12 mouse cellular contexts compared by ENCODE assay signal in the genomic region with DNA sequence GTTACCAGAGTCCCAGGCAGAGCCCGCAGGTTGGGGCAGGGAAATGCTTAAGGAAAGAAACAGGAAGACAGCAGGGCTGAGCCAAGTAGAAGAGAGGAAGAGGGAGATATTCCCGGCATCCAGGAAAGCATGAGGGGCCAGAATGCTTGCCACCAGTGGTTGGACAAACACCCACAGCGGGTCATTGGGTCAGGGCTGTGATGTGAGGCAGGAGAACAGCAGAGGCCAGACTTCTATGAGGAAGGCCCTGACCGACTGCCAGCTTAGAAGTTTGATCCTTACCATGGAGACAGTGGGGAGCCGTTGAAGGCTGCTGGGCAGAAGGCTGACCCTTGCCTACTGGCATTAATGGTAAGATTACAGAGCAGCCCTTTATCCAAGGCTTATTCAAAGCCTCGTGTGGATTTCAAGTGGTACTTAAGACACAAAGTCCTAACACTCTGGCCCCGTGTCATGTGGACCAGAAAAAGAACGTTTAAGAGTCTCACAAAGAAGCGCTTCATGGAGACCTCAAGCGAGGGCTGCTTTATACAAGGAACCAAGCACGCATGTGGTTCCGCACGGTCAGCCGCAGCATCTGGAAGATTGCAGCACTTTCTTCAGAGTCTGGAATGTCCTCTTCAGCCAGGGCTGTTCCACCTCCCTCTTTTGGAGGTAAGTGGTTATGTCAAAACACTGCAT. TPM values are rescaled to one million over a fixed set of nuclear protein-coding genes. Genes with fewer than 3 reads are reported as not detected.
A peak's percentile ranks its signal among the peaks of the same experiment; 100 is the strongest.
DNase-seq lines count a peak whose midpoint lies in the region; ATAC-seq and TF ChIP-seq lines count a peak whose summit lies in the region.
"Had no signal": no experiment of that assay in that cellular context is flagged by ENCODE, and none has a peak within 500 bp of the region (broad histone marks: within the 10 kb centered on the region; RNA-seq: fewer than 3 reads in every experiment).

No protein-coding gene starts in this region.

- H3K36me3 ChIP-seq in hindbrain, embryonic 12.5 days = no peaks in the 10 kb centered on the region
- H3K36me3 ChIP-seq in hindbrain, embryonic 11.5 days (ENCODE audit: control insufficient read depth, insufficient read depth, low read length) = no peaks in the 10 kb centered on the region
- no peaks in the 10 kb centered on the region for H3K36me3 ChIP-seq in heart, postnatal 0 days (replicated peaks; ENCODE audit: control insufficient read depth, insufficient read depth, low read length)
- H3K36me3 ChIP-seq in lung, embryonic 14.5 days (ENCODE audit: insufficient read depth) = peaks cover 15% of the 10 kb centered on the region; the same call in 1 of the 2 replicates

- H3K4me2 ChIP-seq in hindbrain, embryonic 12.5 days (replicated peaks) = no peak overlapping the region
- no peak overlapping the region for H3K4me2 ChIP-seq in hindbrain, embryonic 11.5 days (replicated peaks; ENCODE audit: low read depth, low read length)
- H3K4me2 ChIP-seq in heart, postnatal 0 days (ENCODE audit: low read depth, low read length) = no peak overlapping the region
- H3K4me2 ChIP-seq in lung, embryonic 14.5 days = no peak overlapping the region

- H3K4me1 ChIP-seq in hindbrain, embryonic 12.5 days = peaks cover 57% of the 10 kb centered on the region
- peaks cover 8% of the 10 kb centered on the region for H3K4me1 ChIP-seq in hindbrain, embryonic 11.5 days (replicated peaks; ENCODE audit: control insufficient read depth, insufficient read depth, low read length)
- peaks cover 57% of the 10 kb centered on the region for H3K4me1 ChIP-seq in brown adipose tissue, adult 24 weeks (ENCODE audit: control insufficient read depth, insufficient read depth, insufficient read length, low read length)
- peaks cover 45% of the 10 kb centered on the region for H3K4me1 ChIP-seq in heart, postnatal 0 days (ENCODE audit: control insufficient read depth, insufficient read depth)
- H3K4me1 ChIP-seq in lung, embryonic 14.5 days (ENCODE audit: insufficient read depth) = peaks cover 36% of the 10 kb centered on the region

- no peaks in the 10 kb centered on the region for H3K27me3 ChIP-seq in hindbrain, embryonic 12.5 days
- H3K27me3 ChIP-seq in hindbrain, embryonic 11.5 days (ENCODE audit: control insufficient read depth, insufficient read depth, low read length) = no peaks in the 10 kb centered on the region
- H3K27me3 ChIP-seq in heart, postnatal 0 days (ENCODE audit: control insufficient read depth, insufficient read depth, low read length) = no peaks in the 10 kb centered on the region
- H3K27me3 ChIP-seq in lung, embryonic 14.5 days (ENCODE audit: insufficient read depth, low read length) = no peaks in the 10 kb centered on the region
- H3K27me3 ChIP-seq: megakaryocyte, embryonic 14.5 days had no signal

- 57% methylated on average over 14 of the region's 14 CpGs for WGBS in hindbrain, embryonic 12.5 days
- WGBS in hindbrain, embryonic 11.5 days = 59% methylated on average over 14 of the region's 14 CpGs
- WGBS in heart, postnatal 0 days = 40% methylated on average over 14 of the region's 14 CpGs
- 51% methylated on average over 14 of the region's 14 CpGs for WGBS in lung, embryonic 14.5 days

- H3K4me3 ChIP-seq in hindbrain, embryonic 12.5 days = no peak overlapping the region
- H3K4me3 ChIP-seq in hindbrain, embryonic 11.5 days (ENCODE audit: low read depth, low read length) = no peak overlapping the region
- H3K4me3 ChIP-seq in brown adipose tissue, adult 24 weeks (ENCODE audit: insufficient read depth, low read depth, low read length) = no peak overlapping the region
- H3K4me3 ChIP-seq in heart, postnatal 0 days (ENCODE audit: low read depth, low read length) = no peak overlapping the region
- H3K4me3 ChIP-seq in lung, embryonic 14.5 days (ENCODE audit: low read depth, low read length) = no peak overlapping the region

- H3K9ac ChIP-seq in hindbrain, embryonic 12.5 days = no peak overlapping the region
- no peak overlapping the region for H3K9ac ChIP-seq in hindbrain, embryonic 11.5 days (ENCODE audit: low read depth, low read length)
- no peak overlapping the region for H3K9ac ChIP-seq in heart, postnatal 0 days (replicated peaks; ENCODE audit: low read depth, low read length)
- H3K9ac ChIP-seq in lung, embryonic 14.5 days = no peak overlapping the region

- DNase-seq in hindbrain, embryonic 11.5 days (ENCODE audit: low spot score) = no peak
- DNase-seq in heart, postnatal 0 days (ENCODE audit: low spot score) = no peak
- peak; percentile 41 for DNase-seq in lung, embryonic 14.5 days
- DNase-seq in T-cell, adult 2 months (ENCODE audit: low spot score) = no peak
- DNase-seq in testis, postnatal 10 days (ENCODE audit: low spot score) = no peak
- DNase-seq in cerebellum, postnatal 25 days = no peak
- DNase-seq: layer of hippocampus, adult 9-11 months; right cerebral cortex, postnatal 4 days; thymus, postnatal 4 days had no signal

- ATAC-seq in hindbrain, embryonic 12.5 days (ENCODE audit: low FRiP score) = no peak
- ATAC-seq in hindbrain, embryonic 11.5 days (ENCODE audit: low FRiP score) = no peak
- ATAC-seq in heart, postnatal 0 days (ENCODE audit: insufficient read depth, low read depth) = no peak
- ATAC-seq in lung, embryonic 14.5 days (ENCODE audit: insufficient read depth) = no peak

- TF ChIP-seq EP300 in heart, postnatal 0 days (IDR thresholded peaks at IDR 0.05; ENCODE audit: low read depth) = no peak

- no peak for TF ChIP-seq CTCF in heart, postnatal 0 days (IDR thresholded peaks at IDR 0.05; ENCODE audit: low read depth)
- no peak for TF ChIP-seq CTCF in lung, embryonic 14.5 days (IDR thresholded peaks at IDR 0.05; ENCODE audit: low read depth)

- H3K27ac ChIP-seq in hindbrain, embryonic 12.5 days = 0 out of 2 replicates have a peak overlapping the region, but pooled peaks have one; percentile 1
- no peak overlapping the region for H3K27ac ChIP-seq in hindbrain, embryonic 11.5 days (ENCODE audit: low read depth, low read length)
- H3K27ac ChIP-seq in brown adipose tissue, adult 24 weeks (replicated peaks; ENCODE audit: low read depth, low read length) = peak overlapping the region; percentile 31; the same call in 1 of the 2 replicates
- 0 out of 2 replicates have a peak overlapping the region, but pooled peaks have one; percentile 14 for H3K27ac ChIP-seq in heart, postnatal 0 days (ENCODE audit: low read depth)
- peak overlapping the region; percentile 30 for H3K27ac ChIP-seq in lung, embryonic 14.5 days (ENCODE audit: low read depth)

- H3K9me3 ChIP-seq in hindbrain, embryonic 12.5 days (replicated peaks) = no peaks in the 10 kb centered on the region
- H3K9me3 ChIP-seq in hindbrain, embryonic 11.5 days (ENCODE audit: control insufficient read depth, low read length) = no peaks in the 10 kb centered on the region
- no peaks in the 10 kb centered on the region for H3K9me3 ChIP-seq in heart, postnatal 0 days (replicated peaks; ENCODE audit: control insufficient read depth, low read length)
- no peaks in the 10 kb centered on the region for H3K9me3 ChIP-seq in lung, embryonic 14.5 days (ENCODE audit: low read depth, low read length)
- H3K9me3 ChIP-seq: megakaryocyte, embryonic 14.5 days had no signal

RNA-seq across cellular contexts. Expression of a gene that starts 4.0 kb away (rescaled TPM):
- 7.2 and 8.0 TPM in 2 replicates for polyA plus RNA-seq in hindbrain, embryonic 12.5 days (2016; fragmentation: Nextera tagmentation; extraction: Ambion mirVana)
- 4.2 and 6.1 TPM in 2 replicates for polyA plus RNA-seq in hindbrain, embryonic 11.5 days (2014; fragmentation: Nextera tagmentation; extraction: Ambion mirVana)
- 6.9 and 9.5 TPM in 2 replicates for polyA plus RNA-seq in brown adipose tissue, adult 24 weeks (2012; ENCODE audit: insufficient read depth, insufficient read length, missing spikeins)
- total RNA-seq in heart, postnatal 0 days (2014; rRNA removed; ENCODE audit: low replicate concordance) = 13.5 and 14.5 TPM in 2 replicates
- polyA plus RNA-seq in heart, postnatal 0 days (2015; fragmentation: Nextera tagmentation; extraction: Ambion mirVana) = 3.5 and 3.6 TPM in 2 replicates
- polyA plus RNA-seq in lung, embryonic 14.5 days (2014; fragmentation: Nextera tagmentation; extraction: Ambion mirVana) = 11.3 and 12.3 TPM in 2 replicates
